Mouse (Mus musculus): ENCODE results near the gene Sft2d2.

The Sft2d2 gene

GRCm38 (mm10) chr1:165193880-165194661 lies at the start of gene Sft2d2:
TSS of gene Sft2d2 (minus strand) at chr1:165194438.
- DNase-seq (ENCODE audit: low read depth, low spot score), result no peak

GRCm38 (mm10) chr1:165236321-165237298 lies 42.4 kb upstream of the Sft2d2 start, which contains the start of gene Tiprl:
TSS of gene Tiprl (minus strand) at chr1:165236996.
- peak; percentile 95 for DNase-seq (ENCODE audit: low read depth, low spot score)

- no peak for DNase-seq (ENCODE audit: low read depth, low spot score)
These were observed 41.6 kb upstream of the Sft2d2 start for GRCm38 (mm10) chr1:165235846-165236245.

GRCm38 (mm10) chr1:165233806-165234205 lies 39.6 kb upstream of the Sft2d2 start:
- DNase-seq (ENCODE audit: low read depth, low spot score), result no peak

DNA sequence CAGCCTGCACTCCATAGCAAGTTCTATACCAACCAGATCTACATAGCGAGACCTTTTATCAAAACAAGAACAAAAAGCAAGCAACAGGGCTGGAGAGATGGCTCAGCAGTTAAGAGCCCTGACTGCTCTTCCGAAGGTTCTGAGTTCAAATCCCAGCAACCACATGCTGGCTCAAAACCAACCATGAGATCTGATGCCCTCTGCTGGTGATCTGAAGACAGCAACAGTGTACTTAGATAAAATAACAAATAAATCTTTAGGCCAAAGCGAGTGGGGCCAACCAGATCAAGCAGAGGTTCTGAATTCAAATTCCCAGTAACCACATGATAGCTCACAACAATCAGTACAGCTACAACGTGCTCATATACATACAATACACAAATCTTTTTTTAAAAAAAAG lies 36.5 kb upstream of the Sft2d2 start:
- no peak for DNase-seq (ENCODE audit: low read depth, low spot score)

- DNase-seq (ENCODE audit: low read depth, low spot score), result no peak
These were observed 35.3 kb upstream of the Sft2d2 start for GRCm38 (mm10) chr1:165229577-165229976.

DNA sequence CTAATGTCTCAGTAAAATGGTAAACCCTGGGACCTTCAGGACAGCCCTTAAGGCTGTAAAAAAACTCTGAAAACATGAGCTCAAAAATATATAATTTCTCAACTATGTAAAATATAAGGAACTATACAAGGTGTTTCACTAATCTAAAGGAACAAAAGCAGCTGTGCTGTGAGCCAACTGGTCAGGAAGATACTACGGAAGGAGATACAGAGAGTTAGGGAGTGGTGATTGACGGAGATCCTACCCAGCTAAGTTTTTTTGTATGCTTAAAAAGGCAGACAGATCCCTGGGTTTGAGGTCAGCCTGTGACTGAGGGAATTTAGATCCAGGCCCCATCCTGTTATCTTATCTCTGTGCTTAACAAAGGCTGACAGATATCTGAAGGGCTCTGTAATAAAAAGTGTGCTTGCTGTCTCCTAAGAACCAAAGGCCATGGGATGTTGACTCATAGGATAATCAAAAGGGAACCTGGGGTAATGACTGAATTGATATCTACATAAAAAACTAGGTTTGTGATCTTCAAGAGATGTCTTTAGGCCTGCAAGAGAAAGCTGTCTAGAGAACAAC lies 22.9 kb upstream of the Sft2d2 start:
- DNase-seq (ENCODE audit: low read depth, low spot score), result no peak

DNA sequence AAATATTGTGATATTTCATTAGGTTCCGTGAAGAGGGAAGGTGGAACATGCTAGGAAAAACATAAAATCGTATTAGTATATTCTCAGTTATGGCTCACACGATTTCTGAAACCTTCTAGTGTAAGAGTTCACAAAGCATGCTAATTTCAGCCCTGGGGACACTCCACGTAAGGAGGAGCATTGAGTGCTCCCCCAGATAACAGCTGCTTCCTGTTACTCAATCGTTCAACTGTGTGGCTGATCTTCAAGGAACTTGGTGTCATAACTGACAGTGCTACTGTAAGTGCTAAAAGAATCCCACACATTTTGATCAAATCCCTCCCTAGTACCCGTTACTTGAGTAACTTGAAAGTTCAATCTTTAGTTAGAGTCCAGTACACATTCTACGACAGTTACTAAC lies 21.6 kb upstream of the Sft2d2 start:
- no peak for DNase-seq (ENCODE audit: low read depth, low spot score)

GRCm38 (mm10) chr1:165205591-165205990 lies 11.4 kb upstream of the Sft2d2 start:
- DNase-seq (ENCODE audit: low read depth, low spot score), result no peak

- no peak for DNase-seq (ENCODE audit: low read depth, low spot score)
These were observed 9.3 kb upstream of the Sft2d2 start for GRCm38 (mm10) chr1:165203488-165204035.

DNA sequence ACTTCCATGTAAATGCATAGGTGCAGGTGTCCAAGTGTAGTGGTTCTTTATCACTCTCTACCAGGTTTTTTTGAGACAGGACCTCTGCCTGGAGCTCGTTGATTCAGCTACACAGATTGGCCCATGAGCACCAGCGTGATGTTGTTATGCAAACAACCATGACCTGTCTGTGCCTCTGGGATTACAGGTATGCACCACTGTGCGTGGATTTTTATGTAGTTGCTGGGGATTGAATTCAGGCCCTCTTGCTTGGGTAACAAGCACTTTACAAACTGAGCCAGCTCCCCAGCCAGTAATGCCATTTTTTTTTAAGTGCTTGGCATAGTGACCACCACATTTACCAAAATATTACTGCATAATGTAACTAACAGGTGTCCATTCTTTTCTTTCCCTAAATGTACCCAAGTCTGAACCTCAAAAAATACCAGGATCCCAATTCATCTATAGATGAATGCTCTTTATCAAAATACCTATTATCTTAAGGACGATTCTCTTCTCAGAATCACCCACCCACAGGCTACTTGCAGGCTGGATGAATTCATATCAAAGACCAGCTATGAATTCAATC lies 7.3 kb upstream of the Sft2d2 start:
- DNase-seq (ENCODE audit: low read depth, low spot score), result no peak

- no peak for DNase-seq (ENCODE audit: low read depth, low spot score)
These were observed 6.5 kb upstream of the Sft2d2 start for GRCm38 (mm10) chr1:165200748-165201147.

GRCm38 (mm10) chr1:165199639-165200038 lies 5.4 kb upstream of the Sft2d2 start:
- DNase-seq (ENCODE audit: low read depth, low spot score), result no peak

- DNase-seq (ENCODE audit: low read depth, low spot score), result no peak
These were observed 4.7 kb upstream of the Sft2d2 start for GRCm38 (mm10) chr1:165198951-165199350.

- DNase-seq (ENCODE audit: low read depth, low spot score), result no peak
These were observed 3.6 kb upstream of the Sft2d2 start for GRCm38 (mm10) chr1:165197875-165198274.

GRCm38 (mm10) chr1:165195396-165195960 lies 1.2 kb upstream of the Sft2d2 start:
- no peak for DNase-seq (ENCODE audit: low read depth, low spot score)

GRCm38 (mm10) chr1:165194662-165195013 lies 400 bp upstream of the Sft2d2 start:
- DNase-seq (ENCODE audit: low read depth, low spot score), result no peak

- no peak for DNase-seq (ENCODE audit: low read depth, low spot score)
These were observed 812 bp downstream of the Sft2d2 start for GRCm38 (mm10) chr1:165193426-165193825.

DNA sequence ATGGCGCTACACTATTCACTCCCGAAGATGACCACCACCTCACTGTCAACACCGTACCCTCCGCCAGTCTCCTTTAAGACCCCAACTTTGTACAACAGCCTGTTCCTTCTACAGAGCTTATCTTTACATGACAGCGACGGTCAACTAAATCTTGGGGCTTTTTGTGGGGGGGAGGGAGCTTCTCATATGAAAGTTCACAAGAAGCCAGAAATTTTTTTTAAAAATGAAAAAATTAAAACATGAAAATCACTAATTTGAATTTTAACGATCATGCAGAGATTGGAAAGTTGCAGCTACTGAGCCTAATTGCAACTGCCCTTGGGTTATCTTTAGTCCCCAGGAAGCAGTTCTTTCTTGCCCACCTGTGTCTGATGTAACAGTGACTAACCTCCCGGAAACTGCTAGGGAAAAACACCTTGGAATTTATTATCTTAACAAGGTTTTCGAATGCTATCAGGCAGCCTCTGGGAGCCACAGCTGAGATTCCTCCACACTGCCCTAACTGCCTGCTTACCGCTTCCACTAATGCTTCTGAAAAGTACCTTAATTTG lies 1.4 kb downstream of the Sft2d2 start:
- no peak for DNase-seq (ENCODE audit: low read depth, low spot score)

DNA sequence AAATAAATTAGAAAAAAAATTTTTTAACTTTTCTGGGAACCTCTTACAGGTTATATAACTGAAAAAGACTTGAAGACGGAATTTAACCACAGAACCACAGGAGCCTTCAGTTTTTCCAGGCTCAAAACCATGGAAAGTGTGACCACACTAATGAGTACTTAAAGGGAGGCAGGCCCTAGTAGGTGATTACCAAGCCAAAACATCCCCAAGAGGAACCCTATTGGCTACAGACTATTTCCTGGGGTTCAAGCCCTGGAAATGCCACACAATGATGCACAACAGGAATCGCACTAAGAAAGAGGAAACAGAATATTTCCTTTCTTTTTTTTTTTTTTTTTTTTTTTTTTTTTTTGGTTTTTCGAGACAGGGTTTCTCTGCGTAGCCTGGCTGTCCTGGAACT lies 2.1 kb downstream of the Sft2d2 start:
- DNase-seq (ENCODE audit: low read depth, low spot score), result no peak

GRCm38 (mm10) chr1:165191611-165192010 lies 2.6 kb downstream of the Sft2d2 start:
- DNase-seq (ENCODE audit: low read depth, low spot score), result no peak
